8 mouse cellular contexts compared by ENCODE assay signal in the genomic region with DNA sequence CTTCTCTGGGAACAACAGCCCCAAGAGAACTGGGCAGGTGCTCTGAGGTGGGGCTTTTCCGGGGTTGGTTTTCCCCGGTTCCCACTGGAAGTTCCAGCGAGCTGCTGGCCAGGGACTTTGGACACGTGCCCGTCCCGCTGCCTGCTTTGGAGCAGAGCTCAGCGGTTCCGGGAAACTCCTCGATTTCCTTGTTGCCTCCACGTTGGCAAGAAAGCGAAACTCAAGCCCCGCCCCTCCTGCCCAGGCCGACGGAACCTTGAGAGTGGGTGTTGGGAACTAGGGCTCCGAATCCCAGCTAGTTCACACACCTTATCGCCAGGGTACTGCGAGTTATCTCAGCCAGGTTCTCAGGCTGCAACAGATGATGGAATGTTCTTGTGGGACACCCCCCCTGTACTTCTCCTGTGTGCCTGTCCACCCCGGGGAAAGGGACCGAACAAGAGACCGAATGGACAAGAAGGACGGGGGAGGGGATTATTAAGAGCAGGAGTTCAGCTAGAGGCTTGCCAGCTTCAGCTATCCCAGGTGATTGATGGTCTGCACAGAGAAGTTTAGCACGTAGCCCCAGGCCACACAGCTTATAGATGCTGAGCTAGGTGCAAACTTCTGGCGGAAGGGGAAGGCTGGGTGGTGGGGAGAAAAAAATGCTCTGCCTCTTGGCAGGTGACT. TPM values are rescaled to one million over a fixed set of nuclear protein-coding genes. Genes with fewer than 3 reads are reported as not detected.
A peak's percentile ranks its signal among the peaks of the same experiment; 100 is the strongest.
DNase-seq lines count a peak whose midpoint lies in the region; ATAC-seq and TF ChIP-seq lines count a peak whose summit lies in the region.

No protein-coding gene starts in this region.

- 2% methylated on average over 23 of the region's 23 CpGs for WGBS in embryonic facial prominence, embryonic 13.5 days
- WGBS in heart, embryonic 11.5 days (ENCODE audit: insufficient replicate concordance): 4% methylated on average over 23 of the region's 23 CpGs
- 5% methylated on average over 23 of the region's 23 CpGs for WGBS in kidney, embryonic 14.5 days
- WGBS in lung, adult 2 months: under 1% methylated on average over 23 of the region's 23 CpGs
- 8% methylated on average over 23 of the region's 23 CpGs for WGBS in neural tube, embryonic 15.5 days

- H3K4me1 ChIP-seq in embryonic facial prominence, embryonic 13.5 days: peaks cover 48% of the 10 kb centered on the region
- peaks cover 50% of the 10 kb centered on the region for H3K4me1 ChIP-seq in heart, embryonic 11.5 days (ENCODE audit: control insufficient read depth, insufficient read depth, low read length)
- H3K4me1 ChIP-seq in kidney, embryonic 14.5 days (ENCODE audit: control insufficient read depth, insufficient read depth, low read length): peaks cover 42% of the 10 kb centered on the region
- H3K4me1 ChIP-seq in lung, adult 2 months (ENCODE audit: control insufficient read depth, insufficient read depth, low read length): peaks cover 24% of the 10 kb centered on the region
- H3K4me1 ChIP-seq in neural tube, embryonic 15.5 days: peaks cover 36% of the 10 kb centered on the region

- H3K27ac ChIP-seq in embryonic facial prominence, embryonic 13.5 days: peak overlapping the region; percentile 92
- H3K27ac ChIP-seq in heart, embryonic 11.5 days (ENCODE audit: low read depth, low read length): peak overlapping the region; percentile 73
- H3K27ac ChIP-seq in kidney, embryonic 14.5 days (ENCODE audit: low read depth, low read length): peak overlapping the region; percentile 91
- peak overlapping the region; percentile 69 for H3K27ac ChIP-seq in neural tube, embryonic 15.5 days (replicated peaks)

- TF ChIP-seq CTCF in lung, adult 2 months (IDR thresholded peaks at IDR 0.05; ENCODE audit: insufficient read depth, low read length): no peak

- H3K36me3 ChIP-seq in embryonic facial prominence, embryonic 13.5 days: no peaks in the 10 kb centered on the region
- no peaks in the 10 kb centered on the region for H3K36me3 ChIP-seq in heart, embryonic 11.5 days (ENCODE audit: control insufficient read depth, insufficient read depth, low read length)
- H3K36me3 ChIP-seq in kidney, embryonic 14.5 days (ENCODE audit: control insufficient read depth, insufficient read depth, low read length): no peaks in the 10 kb centered on the region
- no peaks in the 10 kb centered on the region for H3K36me3 ChIP-seq in neural tube, embryonic 15.5 days

- H3K9ac ChIP-seq in embryonic facial prominence, embryonic 13.5 days: peak overlapping the region; percentile 62
- H3K9ac ChIP-seq in heart, embryonic 11.5 days (ENCODE audit: low read depth, low read length): peak overlapping the region; percentile 75
- H3K9ac ChIP-seq in kidney, embryonic 14.5 days (ENCODE audit: low read depth, low read length): peak overlapping the region; percentile 58
- H3K9ac ChIP-seq in neural tube, embryonic 15.5 days (replicated peaks): no peak overlapping the region

- peak overlapping the region; percentile 41 for H3K4me3 ChIP-seq in embryonic facial prominence, embryonic 13.5 days
- peak overlapping the region; percentile 37 for H3K4me3 ChIP-seq in heart, embryonic 11.5 days (ENCODE audit: low read depth, low read length)
- peak overlapping the region; percentile 32 for H3K4me3 ChIP-seq in kidney, embryonic 14.5 days (ENCODE audit: low read length)
- peak overlapping the region; percentile 63 for H3K4me3 ChIP-seq in lung, adult 2 months (replicated peaks; ENCODE audit: extremely low read depth, low read depth, low read length)
- peak overlapping the region; percentile 34 for H3K4me3 ChIP-seq in neural tube, embryonic 15.5 days (replicated peaks)

- DNase-seq in B cell, adult 2 months: peak; percentile 61 to 64
- DNase-seq in adrenal gland, postnatal 10 days: peak; percentile 95
- DNase-seq in lung, adult 2 months: peak; percentile 93
- peak; percentile 80 for DNase-seq in thymus, postnatal 14 days

- peak overlapping the region; percentile 77 for H3K4me2 ChIP-seq in embryonic facial prominence, embryonic 13.5 days
- H3K4me2 ChIP-seq in heart, embryonic 11.5 days: peak overlapping the region; percentile 75
- H3K4me2 ChIP-seq in kidney, embryonic 14.5 days (replicated peaks; ENCODE audit: low read depth, low read length): peak overlapping the region; percentile 64
- peak overlapping the region; percentile 68 for H3K4me2 ChIP-seq in neural tube, embryonic 15.5 days

- TF ChIP-seq POLR2A in lung, adult 2 months (IDR thresholded peaks at IDR 0.05; ENCODE audit: borderline replicate concordance, extremely low read depth, low read depth, low read length): peak; percentile 69; the same call in 1 of the 2 replicates

- no peaks in the 10 kb centered on the region for H3K9me3 ChIP-seq in embryonic facial prominence, embryonic 13.5 days
- H3K9me3 ChIP-seq in heart, embryonic 11.5 days (replicated peaks; ENCODE audit: control insufficient read depth, low read length): no peaks in the 10 kb centered on the region
- H3K9me3 ChIP-seq in kidney, embryonic 14.5 days (ENCODE audit: control insufficient read depth, low read length): no peaks in the 10 kb centered on the region
- H3K9me3 ChIP-seq in neural tube, embryonic 15.5 days (replicated peaks): no peaks in the 10 kb centered on the region

- ATAC-seq in embryonic facial prominence, embryonic 13.5 days (ENCODE audit: insufficient number of reproducible peaks, insufficient read depth, low FRiP score, low TSS enrichment, low read depth): no peak
- ATAC-seq in heart, embryonic 11.5 days (replicated peaks; ENCODE audit: insufficient number of reproducible peaks, low FRiP score, low TSS enrichment): peak; percentile 18; the same call in 1 of the 2 replicates
- ATAC-seq in kidney, embryonic 14.5 days (ENCODE audit: low FRiP score, low TSS enrichment): peak; percentile 32
- ATAC-seq in neural tube, embryonic 15.5 days (ENCODE audit: low FRiP score): peak; percentile 39; the same call in 1 of the 2 replicates

- peaks cover 15% of the 10 kb centered on the region for H3K27me3 ChIP-seq in embryonic facial prominence, embryonic 13.5 days
- H3K27me3 ChIP-seq in heart, embryonic 11.5 days (ENCODE audit: control insufficient read depth, insufficient read depth, low read length): no peaks in the 10 kb centered on the region
- no peaks in the 10 kb centered on the region for H3K27me3 ChIP-seq in kidney, embryonic 14.5 days (ENCODE audit: control insufficient read depth, insufficient read depth, low read length)
- H3K27me3 ChIP-seq in neural tube, embryonic 15.5 days (replicated peaks): peaks cover 42% of the 10 kb centered on the region

RNA-seq across cellular contexts. Expression of a gene that starts 6.9 kb away (rescaled TPM):
- total RNA-seq in adrenal gland, postnatal 10 days (2021): 10 to 100 TPM; 20.0 to 36.7 TPM
- polyA plus RNA-seq in embryonic facial prominence, embryonic 13.5 days (2015; fragmentation: Nextera tagmentation; extraction: Ambion mirVana): 8.6 and 9.5 TPM in 2 replicates
- polyA plus RNA-seq in heart, embryonic 11.5 days (2014; fragmentation: Nextera tagmentation; extraction: Ambion mirVana): 8.5 and 8.8 TPM in 2 replicates
- polyA plus RNA-seq in kidney, embryonic 14.5 days (2014; fragmentation: Nextera tagmentation; extraction: Ambion mirVana): 9.7 and 13.2 TPM in 2 replicates
- 130 and 190 TPM in 2 replicates for polyA plus RNA-seq in lung, adult 2 months (2012; rRNA removed)
- 3.9 and 23.3 TPM in 2 replicates for polyA plus RNA-seq in neural tube, embryonic 15.5 days (2015; fragmentation: Nextera tagmentation; extraction: Ambion mirVana)

RNA-seq across cellular contexts. Expression of a gene that starts 10.0 kb away (rescaled TPM):
- total RNA-seq in adrenal gland, postnatal 10 days (2021): 1 to 10 TPM in 1 of 2 experiments, not detected in 1; 1.2 TPM
- polyA plus RNA-seq in embryonic facial prominence, embryonic 13.5 days (2015; fragmentation: Nextera tagmentation; extraction: Ambion mirVana): not detected in 2 replicates
- polyA plus RNA-seq in heart, embryonic 11.5 days (2014; fragmentation: Nextera tagmentation; extraction: Ambion mirVana): 0.24 TPM in 1 of 2 replicates, not detected in the other
- polyA plus RNA-seq in kidney, embryonic 14.5 days (2014; fragmentation: Nextera tagmentation; extraction: Ambion mirVana): 0.44 TPM in 1 of 2 replicates, not detected in the other
- polyA plus RNA-seq in lung, adult 2 months (2012; rRNA removed): 4.6 and 4.7 TPM in 2 replicates
- polyA plus RNA-seq in neural tube, embryonic 15.5 days (2015; fragmentation: Nextera tagmentation; extraction: Ambion mirVana): 0.34 TPM in 1 of 2 replicates, not detected in the other

RNA-seq across cellular contexts. Expression of a gene that starts 42.4 kb away (rescaled TPM):
- total RNA-seq in adrenal gland, postnatal 10 days (2021): not detected
- not detected in 2 replicates for polyA plus RNA-seq in embryonic facial prominence, embryonic 13.5 days (2015; fragmentation: Nextera tagmentation; extraction: Ambion mirVana)
- polyA plus RNA-seq in heart, embryonic 11.5 days (2014; fragmentation: Nextera tagmentation; extraction: Ambion mirVana): not detected in 2 replicates
- not detected in 2 replicates for polyA plus RNA-seq in kidney, embryonic 14.5 days (2014; fragmentation: Nextera tagmentation; extraction: Ambion mirVana)
- polyA plus RNA-seq in lung, adult 2 months (2012; rRNA removed): 0.07 and 0.14 TPM in 2 replicates
- polyA plus RNA-seq in neural tube, embryonic 15.5 days (2015; fragmentation: Nextera tagmentation; extraction: Ambion mirVana): 0.15 TPM in 1 of 2 replicates, not detected in the other

RNA-seq across cellular contexts. Expression of a gene that starts 55.8 kb away (rescaled TPM):
- 10 to 100 TPM; 12.6 to 16.8 TPM for total RNA-seq in adrenal gland, postnatal 10 days (2021)
- polyA plus RNA-seq in embryonic facial prominence, embryonic 13.5 days (2015; fragmentation: Nextera tagmentation; extraction: Ambion mirVana): 33.2 and 33.6 TPM in 2 replicates
- 19.5 and 22.4 TPM in 2 replicates for polyA plus RNA-seq in heart, embryonic 11.5 days (2014; fragmentation: Nextera tagmentation; extraction: Ambion mirVana)
- polyA plus RNA-seq in kidney, embryonic 14.5 days (2014; fragmentation: Nextera tagmentation; extraction: Ambion mirVana): 18.3 and 26.4 TPM in 2 replicates
- 4.3 and 6.7 TPM in 2 replicates for polyA plus RNA-seq in lung, adult 2 months (2012; rRNA removed)
- polyA plus RNA-seq in neural tube, embryonic 15.5 days (2015; fragmentation: Nextera tagmentation; extraction: Ambion mirVana): 12.1 and 19.1 TPM in 2 replicates
